ENCODE assay signal across 8 mouse cellular contexts in genomic region chr15:8442761-8443160, GRCm38 (mm10). TPM values are rescaled to one million over a fixed set of nuclear protein-coding genes. Genes with fewer than 3 reads are reported as not detected.
A peak's percentile ranks its signal among the peaks of the same experiment; 100 is the strongest.
DNase-seq lines count a peak whose midpoint lies in the region; ATAC-seq and TF ChIP-seq lines count a peak whose summit lies in the region.

No protein-coding gene starts in this region.

- peaks cover 4% of the 10 kb centered on the region; the same call in 1 of the 2 replicates for H3K4me1 ChIP-seq in lung, adult 2 months (ENCODE audit: control insufficient read depth, insufficient read depth, low read length)
- peaks cover 14% of the 10 kb centered on the region for H3K4me1 ChIP-seq in heart, embryonic 16.5 days (ENCODE audit: control insufficient read depth, insufficient read depth, low read length)

- peak overlapping the region; percentile 94 for H3K4me2 ChIP-seq in heart, embryonic 16.5 days (ENCODE audit: low read depth, low read length)

- H3K9ac ChIP-seq in heart, embryonic 16.5 days (ENCODE audit: low read length), result peak overlapping the region; percentile 100

- no peaks in the 10 kb centered on the region for H3K36me3 ChIP-seq in heart, embryonic 16.5 days (ENCODE audit: control insufficient read depth, insufficient read depth)
- no peaks in the 10 kb centered on the region for H3K36me3 ChIP-seq in macrophage (ENCODE audit: inconsistent target)

- no peak for DNase-seq in lung, adult 2 months
- DNase-seq in lung, postnatal 36 days, result no peak
- DNase-seq in c-Kit-positive CD71-positive TER-119-negative erythroid progenitor cells, embryonic 14.5 days (ENCODE audit: low read depth), result peak; percentile 68
- no peak for DNase-seq in thymus, postnatal 14 days
- no peak for DNase-seq in cerebellum, postnatal 14 days
- no peak for DNase-seq in spleen, adult 12 weeks (ENCODE audit: low spot score)

- H3K27me3 ChIP-seq in heart, embryonic 16.5 days (ENCODE audit: control insufficient read depth, insufficient read depth, low read length), result no peaks in the 10 kb centered on the region

- H3K4me3 ChIP-seq in lung, adult 2 months (replicated peaks; ENCODE audit: extremely low read depth, low read depth, low read length), result peak overlapping the region; percentile 72
- peak overlapping the region; percentile 99 for H3K4me3 ChIP-seq in heart, embryonic 16.5 days (ENCODE audit: low read length)
- peak overlapping the region; percentile 79 for H3K4me3 ChIP-seq in macrophage (ENCODE audit: inconsistent target)

- H3K27ac ChIP-seq in heart, embryonic 16.5 days (ENCODE audit: low read length), result peak overlapping the region; percentile 78
- H3K27ac ChIP-seq in macrophage, result peak overlapping the region; percentile 70

- peaks cover 67% of the 10 kb centered on the region for H3K79me2 ChIP-seq in macrophage (ENCODE audit: inconsistent target)

- under 1% methylated on average over 6 of the region's 6 CpGs for WGBS in lung, adult 2 months
- 2% methylated on average over 6 of the region's 6 CpGs for WGBS in heart, embryonic 16.5 days
- WGBS in macrophage (ENCODE audit: missing documents), result 4% methylated on average over 6 of the region's 6 CpGs

- no peak for TF ChIP-seq CTCF in lung, adult 2 months (IDR thresholded peaks at IDR 0.05; ENCODE audit: insufficient read depth, low read length)

- no peak for TF ChIP-seq POLR2A in lung, adult 2 months (IDR thresholded peaks at IDR 0.05; ENCODE audit: borderline replicate concordance, extremely low read depth, low read depth, low read length)

- no peak for ATAC-seq in heart, embryonic 16.5 days (replicated peaks; ENCODE audit: extremely low read depth, insufficient read depth, low FRiP score)

- H3K9me3 ChIP-seq in heart, embryonic 16.5 days (replicated peaks; ENCODE audit: control insufficient read depth, low read length), result no peaks in the 10 kb centered on the region

RNA-seq across cellular contexts. Expression of gene Nipbl, which starts 1.5 kb away (rescaled TPM):
- polyA plus RNA-seq in lung, adult 2 months (2012; rRNA removed), result 4.9 and 7.1 TPM in 2 replicates
- polyA plus RNA-seq in heart, embryonic 16.5 days (2015; fragmentation: Nextera tagmentation; extraction: Ambion mirVana), result 10.7 and 11.1 TPM in 2 replicates
- total RNA-seq in macrophage (2018; cell fraction: chromatin; rRNA removed), result 100 to 1,000 TPM in 22 of 26 experiments, 10 to 100 TPM in 4; 71.5 to 180 (median 116) TPM
- 10 to 100 TPM; 24.1 to 48.1 (median 36.7) TPM for total RNA-seq in macrophage (2018; cell fraction: cytosol; rRNA removed)
- 100 to 1,000 TPM in 2 of 26 experiments, 10 to 100 TPM in 24; 53.0 to 111 (median 70.7) TPM for total RNA-seq in macrophage (2018; cell fraction: nucleus; rRNA removed)
- polyA plus RNA-seq in macrophage (2018), result 19.9 to 35.0 TPM (median 22.8 TPM) in 3 replicates
